Mouse (Mus musculus) kidney, adult 10 weeks (tissue): ENCODE data around the gene Abhd12b. TPM values are rescaled to one million over a fixed set of nuclear protein-coding genes. Genes with fewer than 3 reads are reported as not detected.

Experiments
- polyA plus RNA-seq: library from polyadenylated mRNA; stranded (reverse); fragments of 350-450 nt; fragmentation: Illumina TruSeq; extraction: RNeasy Lipid Tissue Mini Kit (QIAGEN cat#74804); gene quantifications from one replicate; pipeline ENCODE4 v1.2.3, GENCODE M21; 2014; ENCODE audit warnings: low read depth, low replicate concordance

Gene Abhd12b
- polyA plus RNA-seq, result not detected

GRCm38 (mm10) chr12:70153842-70154241 lies at the start of gene Abhd12b:
Gene Abhd12b, plus strand, starts transcription at chr12:70154142.

GRCm38 (mm10) chr12:70113351-70113750 lies 40.6 kb upstream of the Abhd12b start, which contains the start of gene Nin:
Gene Nin, minus strand, starts transcription at chr12:70113717.

GRCm38 (mm10) chr12:70231294-70231693 lies 77.4 kb downstream of the Abhd12b start, which contains the start of gene Pygl:
Gene Pygl, minus strand, starts transcription at chr12:70231488.

Other genes starting within 250 kb of the Abhd12b start
- 83.1 TPM for gene Sav1, start 167.1 kb upstream of the Abhd12b start, polyA plus RNA-seq
- gene Nin, start 40.4 kb upstream of the Abhd12b start, polyA plus RNA-seq, result 5.1 TPM
- gene Pygl, start 77.3 kb downstream of the Abhd12b start, polyA plus RNA-seq, result 46.7 TPM
- not detected for gene Trim9, start 193.5 kb downstream of the Abhd12b start, polyA plus RNA-seq